17 mouse cellular contexts compared by ENCODE assay signal in the genomic region with DNA sequence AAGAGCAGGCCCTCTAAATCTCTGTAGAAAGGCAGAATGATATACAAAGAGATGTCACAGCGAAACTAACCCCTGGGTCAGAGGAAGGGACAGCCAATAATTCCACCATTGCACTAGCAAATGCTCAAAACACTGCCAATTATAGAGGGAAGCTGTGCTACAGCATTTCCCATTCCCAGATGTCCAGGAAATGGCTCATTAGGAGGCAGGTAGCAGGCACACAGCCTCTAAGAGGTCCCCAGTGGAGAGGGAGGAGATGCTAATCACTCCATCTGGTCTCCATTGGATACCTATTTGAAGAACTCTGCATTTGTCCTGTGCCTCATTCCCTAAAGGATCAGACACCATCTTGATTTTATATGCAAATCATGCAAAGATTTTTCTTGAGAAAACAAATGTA. TPM values are rescaled to one million over a fixed set of nuclear protein-coding genes. Genes with fewer than 3 reads are reported as not detected.
DNase-seq lines count a peak whose midpoint lies in the region; ATAC-seq and TF ChIP-seq lines count a peak whose summit lies in the region.
"Had no signal": no experiment of that assay in that cellular context is flagged by ENCODE, and none has a peak within 500 bp of the region (broad histone marks: within the 10 kb centered on the region; RNA-seq: fewer than 3 reads in every experiment).

No protein-coding gene starts in this region.

- H3K4me1 ChIP-seq in forebrain, embryonic 14.5 days (ENCODE audit: control insufficient read depth, insufficient read depth, low read length) = peaks cover 10% of the 10 kb centered on the region
- H3K4me1 ChIP-seq in limb, embryonic 11.5 days (ENCODE audit: control insufficient read depth, insufficient read depth, low read length) = no peaks in the 10 kb centered on the region

- H3K9me3 ChIP-seq in forebrain, embryonic 14.5 days (replicated peaks; ENCODE audit: control insufficient read depth, low read length) = no peaks in the 10 kb centered on the region
- no peaks in the 10 kb centered on the region for H3K9me3 ChIP-seq in limb, embryonic 11.5 days (ENCODE audit: control insufficient read depth, low read length)
- H3K9me3 ChIP-seq: embryonic facial prominence, embryonic 12.5 days; neural tube, embryonic 13.5 days had no signal

- no peak overlapping the region for H3K4me2 ChIP-seq in forebrain, embryonic 14.5 days (ENCODE audit: low read length)
- no peak overlapping the region for H3K4me2 ChIP-seq in limb, embryonic 11.5 days (ENCODE audit: low read depth, severe bottlenecking)
- H3K4me2 ChIP-seq: embryonic facial prominence, embryonic 12.5 days; neural tube, embryonic 13.5 days had no signal

- 0 out of 2 replicates have a peak overlapping the region, but pooled peaks have one; percentile 48 for H3K27ac ChIP-seq in forebrain, embryonic 14.5 days (ENCODE audit: low read depth, low read length)
- H3K27ac ChIP-seq in limb, embryonic 11.5 days (replicated peaks; ENCODE audit: low read depth, low read length) = no peak overlapping the region
- H3K27ac ChIP-seq: embryonic facial prominence, embryonic 12.5 days; kidney, postnatal 0 days; liver, embryonic 14.5 days; neural tube, embryonic 13.5 days had no signal

- WGBS in forebrain, embryonic 14.5 days = 77% methylated on average over 1 of the region's 1 CpGs
- 20% methylated on average over 1 of the region's 1 CpGs for WGBS in limb, embryonic 11.5 days

- ATAC-seq in forebrain, embryonic 14.5 days = peak; percentile 43
- peak; percentile 68; the same call in 1 of the 2 replicates for ATAC-seq in limb, embryonic 11.5 days (ENCODE audit: insufficient number of reproducible peaks, low FRiP score, low TSS enrichment, low read depth)

- no peaks in the 10 kb centered on the region for H3K36me3 ChIP-seq in forebrain, embryonic 14.5 days (ENCODE audit: control insufficient read depth, insufficient read depth, low read length)
- H3K36me3 ChIP-seq in limb, embryonic 11.5 days (ENCODE audit: control insufficient read depth, insufficient read depth, low read length) = no peaks in the 10 kb centered on the region
- H3K36me3 ChIP-seq: embryonic facial prominence, embryonic 12.5 days; neural tube, embryonic 13.5 days had no signal

- H3K9ac ChIP-seq in forebrain, embryonic 14.5 days (ENCODE audit: low read length) = no peak overlapping the region
- H3K9ac ChIP-seq in limb, embryonic 11.5 days (ENCODE audit: low read length) = no peak overlapping the region
- H3K9ac ChIP-seq: embryonic facial prominence, embryonic 12.5 days; liver, embryonic 14.5 days; neural tube, embryonic 13.5 days had no signal

- H3K27me3 ChIP-seq in forebrain, embryonic 14.5 days (replicated peaks; ENCODE audit: control insufficient read depth, insufficient read depth, low read length) = no peaks in the 10 kb centered on the region
- H3K27me3 ChIP-seq in limb, embryonic 11.5 days (ENCODE audit: control insufficient read depth, insufficient read depth, low read length) = no peaks in the 10 kb centered on the region
- H3K27me3 ChIP-seq: embryonic facial prominence, embryonic 12.5 days; neural tube, embryonic 13.5 days had no signal

- no peak overlapping the region for H3K4me3 ChIP-seq in forebrain, embryonic 14.5 days (ENCODE audit: low read depth, low read length)
- H3K4me3 ChIP-seq in limb, embryonic 11.5 days (ENCODE audit: low read depth, low read length) = no peak overlapping the region
- H3K4me3 ChIP-seq: embryonic facial prominence, embryonic 12.5 days; neural tube, embryonic 13.5 days had no signal

- TF ChIP-seq CTCF in brain, embryonic 14.5 days (IDR thresholded peaks at IDR 0.05; ENCODE audit: borderline replicate concordance, extremely low read depth, insufficient read depth, insufficient read length) = no peak

- TF ChIP-seq POLR2A in brain, embryonic 14.5 days (IDR thresholded peaks at IDR 0.05; ENCODE audit: borderline replicate concordance, extremely low read depth, insufficient read depth, insufficient read length, poor library complexity, severe bottlenecking) = no peak

- peak; percentile 4 to 7 for DNase-seq in cerebellum, postnatal 36 days
- DNase-seq in cerebellum, postnatal 4 days (ENCODE audit: low spot score in 2 of 2) = no peak
- DNase-seq in brain, embryonic 14.5 days (ENCODE audit: low read depth) = peak; percentile 80
- DNase-seq in forebrain, embryonic 14.5 days (ENCODE audit: low spot score) = peak; percentile 58
- peak; percentile 55 for DNase-seq in limb, embryonic 11.5 days (ENCODE audit: low spot score)
- no peak for DNase-seq in right cerebral cortex, adult 2 months (ENCODE audit: low spot score in 2 of 2)
- no peak for DNase-seq in kidney, adult 11 months
- no peak for DNase-seq in urinary bladder, postnatal 25 days (ENCODE audit: low spot score)
- DNase-seq: adrenal gland, postnatal 10 days; gastrocnemius, postnatal 36 days; lung, postnatal 10 days had no signal

RNA-seq across cellular contexts. Expression of a gene that starts 19.6 kb away (rescaled TPM):
- polyA plus RNA-seq in brain, embryonic 14.5 days (2012; rRNA removed) = not detected in 2 replicates
- not detected in 2 replicates for polyA plus RNA-seq in forebrain, embryonic 14.5 days (2014; fragmentation: Nextera tagmentation; extraction: Ambion mirVana)
- not detected in 2 replicates for polyA plus RNA-seq in limb, embryonic 11.5 days (2014; fragmentation: Nextera tagmentation; extraction: Ambion mirVana)
- polyA plus RNA-seq: embryonic facial prominence, embryonic 12.5 days; frontal cortex, adult 2 months; heart, embryonic 14.5 days; kidney, postnatal 0 days; liver, embryonic 14.5 days; neural tube, embryonic 13.5 days had no signal

Comparison
In these comparisons a context has a peak if more than half of its experiments do, and no peak if none do; other contexts are left out.
1. DNase-seq: peak in cerebellum, postnatal 36 days (2 of 2), brain, embryonic 14.5 days (single experiment), forebrain, embryonic 14.5 days (single experiment) and limb, embryonic 11.5 days (single experiment); none in cerebellum, postnatal 4 days (0 of 2), right cerebral cortex, adult 2 months (0 of 2), kidney, adult 11 months (single experiment) and urinary bladder, postnatal 25 days (single experiment).